Mouse (Mus musculus): ENCODE measurements around the gene Epb41l1. TPM values are rescaled to one million over a fixed set of nuclear protein-coding genes. Genes with fewer than 3 reads are reported as not detected.

The Epb41l1 gene
- total RNA-seq, 2 experiments from 2014 or later: 15.9 to 19.9 TPM

DNA sequence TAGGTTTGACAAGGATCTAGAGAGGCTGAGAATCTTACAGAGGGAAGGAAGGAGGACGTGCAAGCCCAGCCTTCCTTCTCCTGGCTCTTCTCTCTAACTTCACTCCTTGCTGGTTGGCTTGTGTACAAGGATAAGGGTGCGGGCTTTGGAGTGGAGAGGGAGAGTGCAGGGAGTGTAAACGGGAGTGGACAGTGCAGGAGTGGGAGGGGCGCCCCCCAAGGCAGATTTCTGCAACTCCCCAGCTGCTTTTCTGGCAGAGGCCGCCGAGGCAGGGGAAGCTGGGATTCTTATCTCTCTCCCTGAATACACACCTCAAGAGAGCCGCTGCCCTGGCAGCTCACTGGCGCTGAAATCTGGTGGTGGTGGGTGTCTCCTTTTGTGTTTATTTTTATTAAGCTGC lies 1.9 kb downstream of the Epb41l1 start:
- intact Hi-C loops (cut with DNase I): loop anchor here (5.0 kb wide), 1 partner anchor 55 kb away; no protein-coding TSS in a partner anchor
- DNase-seq: no peak

- intact Hi-C loops (cut with DNase I): loop anchor here (5.0 kb wide), 1 partner anchor 54 kb away; no protein-coding TSS in a partner anchor
- DNase-seq: no peak
Measured at GRCm38 (mm10) chr2:156423672-156424071, 3.0 kb downstream of the Epb41l1 start.

DNA sequence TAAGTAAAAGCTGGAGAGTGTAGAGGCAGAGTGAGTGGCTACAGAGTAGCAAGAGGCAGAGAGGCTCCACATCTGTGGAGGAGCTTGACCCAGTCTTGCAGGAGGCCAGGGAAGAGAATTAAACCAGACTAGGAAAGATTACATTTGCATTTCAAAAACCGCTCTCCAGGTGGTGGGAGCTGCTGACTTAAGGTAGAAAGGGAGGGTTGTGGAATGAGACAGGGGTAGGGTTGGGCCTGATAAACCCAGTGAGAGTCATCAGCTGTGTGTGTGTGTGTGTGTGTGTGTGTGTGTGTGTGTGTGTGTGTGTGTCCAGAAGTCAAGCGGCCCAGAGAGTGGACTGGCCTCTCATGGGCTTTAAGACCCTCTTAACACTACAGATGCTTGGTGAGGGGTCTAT lies 4.9 kb downstream of the Epb41l1 start:
- intact Hi-C loops (cut with DNase I): no loop called here
- no peak for DNase-seq

DNA sequence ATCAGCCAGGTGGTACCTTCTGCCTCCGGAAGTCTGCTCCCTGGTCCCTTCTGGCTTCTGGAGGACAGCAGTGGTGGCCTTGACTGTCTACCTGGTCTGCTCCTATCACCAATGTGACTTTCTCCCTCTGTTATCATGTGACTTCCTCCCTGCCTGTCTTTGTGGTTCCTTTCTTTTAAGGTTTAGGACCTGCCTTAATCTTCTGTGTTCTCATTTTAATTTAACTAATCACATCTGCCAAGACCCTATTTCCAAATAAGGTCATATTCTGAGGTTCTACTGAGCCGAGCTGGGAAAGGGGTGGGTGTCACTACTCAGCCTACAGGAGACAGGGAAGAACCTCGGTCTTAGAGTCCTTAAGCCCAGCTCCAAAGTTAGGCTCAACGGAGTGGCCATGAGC lies 5.4 kb downstream of the Epb41l1 start:
- DNase-seq: no peak
- intact Hi-C loops (cut with DNase I): no loop called here

DNA sequence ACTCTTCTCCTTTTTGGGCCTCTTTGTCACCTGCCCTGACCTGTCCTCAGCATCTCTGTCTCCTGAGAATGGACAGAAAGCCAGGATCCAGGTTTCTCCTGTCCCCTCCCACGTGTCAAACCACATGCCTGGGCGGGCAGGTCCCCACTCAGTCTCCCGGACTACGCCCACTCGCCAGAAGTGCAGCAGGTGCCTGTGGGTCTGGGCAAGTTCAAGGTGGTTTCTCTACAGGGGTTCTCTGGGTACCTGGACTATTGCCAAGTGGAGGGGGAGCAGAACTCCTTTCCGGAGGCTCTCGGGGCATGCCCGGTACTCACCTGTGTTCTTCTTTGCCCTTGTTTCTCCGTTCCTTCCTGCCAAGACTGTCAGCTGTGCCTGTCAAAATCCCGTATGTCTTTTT lies 9.1 kb downstream of the Epb41l1 start:
- DNase-seq: no peak
- intact Hi-C loops (cut with DNase I): no loop called here

- no peak for DNase-seq
- intact Hi-C loops (cut with DNase I): no loop called here
Measured at GRCm38 (mm10) chr2:156430326-156430725, 9.6 kb downstream of the Epb41l1 start.

- intact Hi-C loops (cut with DNase I): no loop called here
- DNase-seq: no peak
Measured at GRCm38 (mm10) chr2:156431409-156431808, 10.7 kb downstream of the Epb41l1 start.

- no peak for DNase-seq
- intact Hi-C loops (cut with DNase I): no loop called here
Measured at GRCm38 (mm10) chr2:156432086-156432485, 11.4 kb downstream of the Epb41l1 start.

DNA sequence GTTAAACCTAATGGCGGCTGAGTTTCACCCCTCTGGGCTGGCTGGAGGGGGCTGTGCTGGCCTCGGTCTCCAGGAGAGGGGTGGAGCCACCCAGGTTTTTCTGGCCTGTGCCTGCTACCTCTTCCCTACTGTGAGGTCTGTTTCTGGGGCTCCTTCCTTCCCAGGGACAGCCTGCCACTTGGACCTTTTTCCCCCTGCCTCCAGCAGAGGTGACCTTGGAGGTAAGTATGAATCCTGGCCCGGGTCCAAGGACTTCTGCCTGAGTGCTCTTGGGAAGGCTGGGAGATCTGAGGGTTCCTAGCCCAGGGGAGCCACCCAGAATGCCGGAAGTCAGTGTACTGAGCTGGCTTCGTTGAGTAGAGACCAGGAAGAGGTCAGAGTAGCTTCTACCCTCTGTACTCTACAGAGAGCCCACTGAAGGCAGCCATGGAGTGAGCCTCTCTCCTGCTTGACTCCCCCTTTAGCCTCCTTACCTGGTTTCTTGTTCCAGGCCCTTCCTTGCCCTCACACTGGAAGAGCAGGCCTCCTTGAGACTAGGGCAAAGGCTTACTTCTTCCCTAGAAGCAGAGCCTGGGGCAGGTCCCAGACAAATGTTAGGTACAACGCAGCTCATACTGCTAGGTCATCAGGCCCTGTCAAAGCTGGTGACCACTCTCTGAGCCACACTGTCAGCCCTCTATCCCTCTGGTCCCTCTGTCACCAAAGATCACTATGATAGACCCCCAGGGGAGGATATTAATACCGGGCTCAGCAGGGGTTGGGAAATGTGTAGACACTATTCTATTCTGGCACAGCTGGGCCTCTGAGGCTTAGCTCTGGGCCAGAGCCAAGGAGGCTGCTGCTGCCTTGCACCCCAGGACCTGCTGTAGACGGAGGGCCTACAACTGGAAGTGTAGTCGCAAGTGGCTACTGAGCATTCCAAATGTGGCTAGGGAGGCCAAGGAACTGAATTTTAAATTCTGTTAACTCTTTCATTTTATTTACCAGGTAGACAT lies 12.5 kb downstream of the Epb41l1 start:
- intact Hi-C loops (cut with DNase I): no loop called here
- DNase-seq: peak in 1 of 2 experiments; percentile 37

DNA sequence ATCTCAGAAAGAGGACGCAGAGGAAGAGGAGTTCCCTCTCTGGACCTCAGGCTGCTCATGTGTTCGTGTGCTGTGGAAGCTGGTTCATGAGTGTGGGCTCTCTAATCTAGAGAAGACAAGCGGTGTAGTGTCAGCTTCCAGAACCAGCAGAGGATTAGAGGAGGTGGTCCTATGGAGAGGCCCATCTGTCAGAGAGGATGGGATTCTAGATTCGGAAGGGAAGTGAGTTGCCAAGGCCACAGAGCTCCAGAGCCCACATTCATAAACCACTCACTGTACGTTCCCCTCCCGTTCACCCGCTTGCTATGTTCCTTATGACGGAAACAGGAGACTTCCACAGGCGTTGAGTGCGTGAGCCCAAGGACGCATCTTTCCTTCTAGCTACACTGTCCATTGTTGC lies 16.9 kb downstream of the Epb41l1 start:
- no peak for DNase-seq
- intact Hi-C loops (cut with DNase I): no loop called here

- intact Hi-C loops (cut with DNase I): no loop called here
- peak; percentile 43 to 56 for DNase-seq
Measured at GRCm38 (mm10) chr2:156439666-156440462, 19.2 kb downstream of the Epb41l1 start.

- intact Hi-C loops (cut with DNase I): no loop called here
- DNase-seq: no peak
Measured at GRCm38 (mm10) chr2:156441909-156442308, 21.2 kb downstream of the Epb41l1 start.

DNA sequence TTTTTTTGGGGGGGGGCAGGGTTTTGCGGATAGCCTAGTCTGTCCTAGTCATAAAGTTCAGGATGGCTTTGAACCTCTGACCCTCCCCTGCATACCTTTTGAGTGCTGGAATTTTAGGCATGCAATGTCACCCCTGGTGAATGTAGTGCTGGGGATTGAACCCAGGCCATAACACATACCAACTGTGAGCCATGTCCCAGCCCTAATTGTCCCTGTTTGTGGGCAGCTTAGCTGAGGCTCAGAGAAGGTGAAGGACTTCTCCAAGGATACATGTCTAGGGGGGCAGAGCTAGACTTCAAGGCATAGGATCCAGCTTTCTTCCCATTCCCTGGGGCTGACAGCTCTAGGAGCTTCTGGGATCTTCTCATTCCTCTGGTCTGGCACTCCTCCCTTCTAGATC lies 22.6 kb downstream of the Epb41l1 start:
- no peak for DNase-seq
- intact Hi-C loops (cut with DNase I): no loop called here

GRCm38 (mm10) chr2:156446489-156447035 lies 25.9 kb downstream of the Epb41l1 start:
- intact Hi-C loops (cut with DNase I): no loop called here
- no peak for DNase-seq

DNA sequence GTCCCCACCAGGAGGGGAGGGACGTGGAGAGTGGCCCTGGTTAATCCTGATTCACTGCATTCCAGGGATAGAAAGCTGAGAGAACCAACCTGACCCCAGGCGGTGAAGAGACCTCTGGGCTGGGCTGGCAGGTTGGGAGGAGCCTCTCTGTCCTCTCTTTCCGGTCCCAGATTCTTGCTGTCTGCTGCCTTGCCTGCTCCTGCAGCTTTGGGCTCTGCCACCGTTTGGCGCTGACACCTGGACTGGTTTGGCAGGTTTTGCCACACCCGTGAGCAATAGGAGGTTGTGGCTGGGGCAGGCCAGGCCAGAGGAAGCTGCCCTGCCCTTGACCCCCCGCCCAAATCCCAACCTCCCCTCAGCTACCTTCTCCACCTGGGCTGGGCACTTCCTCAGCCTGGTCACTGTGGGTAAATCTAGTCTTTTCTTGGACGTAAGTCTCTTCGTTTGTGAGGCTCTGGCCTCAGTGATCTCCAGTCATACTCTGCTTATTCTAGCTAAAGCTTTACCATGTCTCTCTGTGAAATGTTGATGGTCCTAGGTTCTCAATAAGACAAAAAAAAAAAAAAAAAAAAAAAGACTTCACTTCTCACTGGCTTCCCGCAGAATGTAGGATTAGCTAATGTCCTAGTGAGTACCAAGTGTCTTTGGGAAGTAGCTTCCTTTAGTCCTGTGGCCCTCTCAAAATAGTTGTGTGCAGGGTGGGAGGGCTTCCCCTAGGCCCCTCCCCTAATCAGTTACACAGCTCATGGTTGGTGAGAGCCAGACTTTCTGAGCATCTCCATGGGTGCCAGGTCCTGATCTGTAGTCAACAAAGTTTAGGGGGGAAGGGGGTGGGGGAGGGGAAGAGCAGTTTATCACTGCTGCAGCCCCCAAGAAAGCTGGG lies 26.9 kb downstream of the Epb41l1 start:
- DNase-seq: no peak
- intact Hi-C loops (cut with DNase I): no loop called here

GRCm38 (mm10) chr2:156451225-156452148 lies 30.8 kb downstream of the Epb41l1 start:
- intact Hi-C loops (cut with DNase I): no loop called here
- no peak for DNase-seq

GRCm38 (mm10) chr2:156452149-156452536 lies 31.4 kb downstream of the Epb41l1 start:
- no peak for DNase-seq
- intact Hi-C loops (cut with DNase I): no loop called here

- DNase-seq: peak; percentile 54 to 62
- intact Hi-C loops (cut with DNase I): no loop called here
Measured at GRCm38 (mm10) chr2:156453822-156454221, 33.1 kb downstream of the Epb41l1 start.

DNA sequence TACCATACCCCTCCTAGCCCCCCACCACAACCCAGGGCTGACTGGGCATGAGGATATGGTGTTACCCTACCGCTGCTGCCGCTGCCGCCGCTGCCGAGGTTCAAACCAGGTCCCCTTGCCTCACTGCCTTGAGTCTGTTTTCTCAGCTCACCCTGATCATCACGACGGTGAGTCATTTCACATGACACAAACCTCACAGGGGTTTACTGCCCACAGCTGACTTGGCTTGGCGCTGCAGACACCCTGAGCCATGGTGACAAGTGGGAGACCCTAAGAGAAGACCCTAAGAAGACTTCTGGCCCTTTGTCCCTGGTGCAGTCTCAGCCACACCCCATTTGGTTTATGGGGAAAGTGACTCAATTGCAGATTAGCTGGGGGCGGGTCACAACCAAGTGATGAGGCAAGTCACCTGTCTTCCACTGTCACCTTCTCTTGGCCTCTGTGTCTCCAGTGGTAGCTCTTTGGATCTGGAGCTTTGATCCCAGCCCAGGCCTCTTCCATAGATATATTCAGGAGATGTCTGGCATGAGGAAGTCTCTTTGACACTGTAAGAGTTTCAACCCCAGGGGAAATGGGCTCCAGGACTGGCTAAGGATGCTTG lies 34.9 kb downstream of the Epb41l1 start:
- intact Hi-C loops (cut with DNase I): no loop called here

More for the DNA sequence above, 34.9 kb downstream of the Epb41l1 start:
- DNase-seq: no peak
